Mouse (Mus musculus) adrenal gland (tissue): ENCODE data around the gene Pnp2.
"Not testable (repeated sequence)": the region's sequence is repeated elsewhere in the genome, so short reads cannot be mapped to it uniquely, and the experiment has no call there.

Experiments used
- intact Hi-C: fragments of 180-260 bp; cut with DNase I; formaldehyde crosslinking; loops from one replicate; pipeline ENCODE4 v1.15.1; 2025

The Pnp2 gene

DNA sequence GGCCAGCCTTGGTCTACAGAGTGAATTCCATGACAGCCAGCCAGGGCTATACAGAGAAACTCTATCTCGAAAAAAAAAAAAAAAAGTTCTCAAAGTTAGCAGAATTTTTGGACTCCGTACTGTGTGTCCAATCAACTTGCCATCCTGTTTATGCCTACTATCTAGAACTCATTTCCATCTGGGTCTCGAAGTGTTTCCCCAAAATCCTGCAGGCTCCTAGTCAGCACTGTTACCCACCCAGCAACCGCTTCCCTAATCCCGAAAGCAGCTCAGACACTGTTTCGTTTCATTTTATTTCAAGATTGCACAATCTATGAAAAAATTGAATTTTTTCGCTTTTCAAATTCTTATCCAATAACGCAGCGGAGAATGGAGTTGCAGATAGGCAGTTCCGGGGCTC, 305 bp upstream of the Pnp2 start:
- intact Hi-C loops = no loop called here

DNA sequence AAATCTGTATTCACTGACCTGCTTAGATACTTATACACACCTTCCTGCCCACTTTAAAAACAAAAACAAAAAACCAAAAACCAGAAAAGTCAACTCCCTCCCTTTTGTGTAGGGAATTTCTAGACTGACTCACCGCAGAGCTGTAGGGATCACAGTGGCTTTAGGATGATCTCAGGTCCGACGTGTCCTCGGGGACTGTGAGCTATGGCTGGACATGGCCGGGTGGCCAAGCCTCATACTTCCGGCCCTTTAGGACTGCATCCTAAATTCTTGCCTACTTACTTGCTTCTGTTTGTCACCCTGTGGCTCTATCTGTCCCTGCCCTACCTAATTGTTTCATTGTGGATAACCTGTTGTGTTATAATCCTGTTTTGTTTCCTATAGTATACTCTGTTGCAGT, 932 bp downstream of the Pnp2 start:
- intact Hi-C loops = not testable (repeated sequence)

- intact Hi-C loops = not testable (repeated sequence)
Measured at GRCm38 (mm10) chr14:50957146-50957545, 1.4 kb downstream of the Pnp2 start.

- intact Hi-C loops = not testable (repeated sequence)
Measured at GRCm38 (mm10) chr14:50958289-50958995, 2.6 kb downstream of the Pnp2 start.

DNA sequence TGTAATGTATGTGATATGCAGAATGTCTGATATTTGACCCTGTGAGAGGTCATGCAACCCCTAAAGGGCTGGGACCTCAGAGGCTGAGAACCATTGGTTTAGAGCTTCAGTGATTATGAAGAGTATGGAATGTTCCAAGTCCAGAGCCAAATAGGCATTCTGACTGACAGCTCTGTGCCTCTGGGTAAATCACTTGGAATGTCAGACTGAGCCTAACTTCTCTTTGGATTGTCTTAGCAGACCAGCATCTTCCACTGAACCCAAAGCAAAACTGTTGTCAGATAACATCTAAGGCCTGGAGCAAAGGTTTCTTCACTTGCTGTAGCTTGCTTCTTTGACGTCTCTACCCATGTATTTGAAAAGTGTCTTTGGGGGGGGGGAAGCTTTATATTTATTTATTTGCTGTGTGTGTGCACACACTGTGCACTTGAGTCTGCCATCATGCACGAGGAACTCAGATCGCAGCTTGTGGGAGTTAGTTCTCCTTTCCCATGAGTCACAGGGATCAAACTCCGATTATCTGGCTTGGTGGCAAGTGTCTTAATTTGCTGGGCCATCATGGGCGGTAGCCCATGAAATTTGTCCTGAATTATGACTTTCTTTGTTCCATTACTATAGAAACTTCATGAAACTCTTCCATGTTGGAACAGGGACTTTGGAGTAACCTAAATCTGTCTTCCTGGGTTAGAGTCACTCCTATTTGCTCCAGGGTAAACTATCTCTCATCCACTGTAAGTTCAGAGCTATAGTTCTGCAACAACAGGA, 12.6 kb downstream of the Pnp2 start:
- intact Hi-C loops = no loop called here

GRCm38 (mm10) chr14:50969041-50969440, 13.2 kb downstream of the Pnp2 start:
- intact Hi-C loops = no loop called here

GRCm38 (mm10) chr14:50969558-50970544, 14.1 kb downstream of the Pnp2 start:
- intact Hi-C loops = no loop called here

GRCm38 (mm10) chr14:50970822-50971221, 15.0 kb downstream of the Pnp2 start:
- intact Hi-C loops = no loop called here

- intact Hi-C loops = not testable (repeated sequence)
Measured at GRCm38 (mm10) chr14:50973054-50973453, 17.3 kb downstream of the Pnp2 start.

DNA sequence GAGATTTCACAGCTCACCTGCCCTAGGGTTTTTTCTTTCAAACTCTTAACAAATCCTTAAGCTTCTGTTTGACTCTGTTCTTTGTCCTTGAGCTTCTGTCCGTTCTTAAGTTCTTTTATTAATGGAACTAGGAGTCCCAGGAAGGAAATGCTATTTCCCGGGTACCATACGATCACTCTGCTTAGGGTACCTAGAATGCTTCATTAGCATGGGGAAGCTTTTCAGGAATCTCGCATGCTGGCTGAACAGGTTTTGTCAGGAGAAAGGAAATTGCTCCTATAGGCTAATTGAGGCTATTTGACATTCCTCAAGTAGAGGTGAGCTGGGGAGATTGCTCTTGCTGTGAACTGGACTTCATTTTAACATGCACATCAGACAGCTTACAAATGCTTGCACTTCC, 17.9 kb downstream of the Pnp2 start:
- intact Hi-C loops = no loop called here

GRCm38 (mm10) chr14:50975001-50975400, 19.2 kb downstream of the Pnp2 start:
- intact Hi-C loops = loop anchor here (5.0 kb wide), 1 partner anchor 87 kb away; no protein-coding TSS in a partner anchor

GRCm38 (mm10) chr14:50976674-50977073, 20.9 kb downstream of the Pnp2 start:
- intact Hi-C loops = loop anchor here (5.0 kb wide), 1 partner anchor 86 kb away; no protein-coding TSS in a partner anchor

DNA sequence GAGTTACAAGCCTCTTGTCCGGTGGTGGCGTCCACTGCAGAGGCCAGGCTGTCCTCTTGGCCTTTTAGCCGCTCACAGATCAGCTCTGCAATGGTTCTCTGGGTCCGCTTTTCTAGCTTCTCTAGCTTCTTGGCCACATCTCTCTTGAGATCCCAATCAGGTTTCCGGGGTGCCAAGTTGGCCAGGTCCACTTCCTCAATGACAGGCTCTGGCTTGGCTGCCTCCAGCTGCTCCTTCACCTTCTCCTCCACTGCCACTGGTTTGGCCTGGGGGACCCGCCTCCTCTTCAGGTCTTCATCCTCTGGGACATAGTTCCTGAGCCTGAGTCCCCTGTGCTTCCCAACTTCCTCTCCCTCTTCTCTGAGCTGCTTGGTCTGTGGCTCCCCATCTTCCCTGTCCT, 22.7 kb downstream of the Pnp2 start:
- intact Hi-C loops = loop anchor here (5.0 kb wide), 1 partner anchor 84 kb away; no protein-coding TSS in a partner anchor

DNA sequence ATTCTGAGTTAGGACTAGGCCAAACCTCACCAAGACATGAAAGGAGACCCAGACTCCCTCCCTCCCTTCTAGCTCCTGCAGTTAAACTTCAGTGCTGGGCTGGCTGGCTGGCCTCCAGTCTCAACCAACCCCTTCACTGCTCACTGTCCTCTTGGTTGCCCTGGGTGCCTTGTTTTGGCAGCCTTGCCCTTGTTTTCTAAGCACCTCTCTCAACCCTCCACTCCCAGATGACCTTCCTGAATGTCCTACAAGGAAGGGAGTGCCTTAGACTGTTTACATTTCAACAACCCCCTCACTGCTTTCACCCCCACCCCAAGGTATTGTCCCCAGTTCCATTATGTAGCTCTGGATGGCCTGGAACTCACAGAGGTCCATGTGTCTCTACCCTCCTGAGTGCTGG, 23.8 kb downstream of the Pnp2 start:
- intact Hi-C loops = loop anchor here (5.0 kb wide), 1 partner anchor 83 kb away; no protein-coding TSS in a partner anchor

- intact Hi-C loops = no loop called here
Measured at GRCm38 (mm10) chr14:50981207-50981606, 25.4 kb downstream of the Pnp2 start.

DNA sequence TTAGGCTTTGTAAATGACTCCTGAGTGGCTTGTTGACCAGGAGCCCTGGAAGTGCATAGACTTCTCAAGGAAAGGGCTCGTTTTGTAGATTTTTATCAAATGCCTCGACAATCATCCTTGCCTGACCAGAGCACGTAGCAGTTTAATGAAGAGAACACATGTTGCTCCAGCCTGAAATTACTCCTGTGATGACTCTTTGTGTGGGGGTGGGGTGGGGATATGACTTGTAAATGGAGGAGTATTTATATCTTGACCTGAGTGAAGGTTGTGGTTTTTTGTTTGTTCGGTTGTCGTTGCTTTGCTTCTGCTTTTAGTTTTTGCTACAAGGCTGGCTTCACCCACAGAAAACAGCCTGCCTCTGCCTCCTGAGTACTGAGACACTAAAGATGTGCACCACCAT, 26.0 kb downstream of the Pnp2 start:
- intact Hi-C loops = no loop called here

DNA sequence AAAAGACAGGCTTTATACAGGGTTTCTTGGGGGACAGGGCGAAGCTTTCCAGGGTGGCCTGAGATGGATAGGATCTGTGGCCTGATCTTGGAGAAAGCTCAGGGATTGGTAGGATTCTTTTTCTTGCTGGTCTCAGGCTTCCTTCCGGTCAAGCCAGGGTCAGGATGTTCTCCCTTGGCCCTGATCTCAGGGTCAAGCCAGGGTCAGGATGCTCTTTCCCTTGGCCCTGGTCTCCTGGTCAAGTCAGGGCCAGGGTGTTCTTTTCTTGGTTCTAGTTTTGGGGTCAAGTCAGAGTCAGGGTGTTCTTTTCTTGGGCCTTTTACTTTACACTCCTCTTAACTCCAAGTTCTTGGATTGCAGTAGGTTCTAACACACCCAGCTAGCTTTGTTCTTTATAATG, 31.9 kb downstream of the Pnp2 start:
- intact Hi-C loops = no loop called here

DNA sequence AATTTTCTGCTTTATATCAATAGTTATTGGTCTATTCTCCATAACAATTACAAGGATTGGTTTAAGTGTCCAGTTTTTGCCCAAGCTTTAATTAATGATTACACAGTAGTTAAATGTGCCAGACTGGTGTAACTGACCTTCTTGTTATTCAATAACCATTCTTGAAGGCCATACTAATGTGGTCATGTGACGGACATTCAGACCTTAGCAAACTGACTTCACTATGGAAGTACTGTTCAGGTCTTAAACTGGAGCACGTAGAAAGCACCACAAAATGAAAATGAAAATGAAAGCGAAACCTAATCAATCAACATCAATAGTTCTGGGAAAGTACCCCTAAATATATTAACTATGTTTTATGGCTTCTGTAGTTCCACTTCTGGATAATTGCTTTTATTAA, 35.2 kb downstream of the Pnp2 start:
- intact Hi-C loops = no loop called here

DNA sequence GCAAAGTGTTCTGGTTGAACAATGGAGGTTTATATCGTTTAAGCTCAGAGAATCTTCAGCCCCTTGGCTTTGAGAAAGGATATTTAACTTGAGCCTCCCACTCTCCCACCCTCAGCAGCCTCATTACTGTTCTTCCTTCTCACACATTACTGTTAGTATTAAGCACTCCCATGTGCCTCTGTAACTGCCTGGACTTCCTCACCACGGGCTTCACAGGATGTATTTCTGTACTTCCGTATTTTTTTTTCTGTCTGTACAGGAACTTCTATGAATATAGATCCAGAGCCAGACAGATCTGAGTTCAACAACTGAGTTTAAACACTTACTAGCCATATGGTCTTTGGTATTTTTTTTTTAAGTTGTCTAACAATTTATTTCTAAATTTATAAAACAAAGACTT, 41.3 kb downstream of the Pnp2 start:
- intact Hi-C loops = no loop called here

GRCm38 (mm10) chr14:50997999-50998666, 42.3 kb downstream of the Pnp2 start:
- intact Hi-C loops = no loop called here
